Mouse (Mus musculus): ENCODE results near the gene Aox3.

The Aox3 gene

DNA sequence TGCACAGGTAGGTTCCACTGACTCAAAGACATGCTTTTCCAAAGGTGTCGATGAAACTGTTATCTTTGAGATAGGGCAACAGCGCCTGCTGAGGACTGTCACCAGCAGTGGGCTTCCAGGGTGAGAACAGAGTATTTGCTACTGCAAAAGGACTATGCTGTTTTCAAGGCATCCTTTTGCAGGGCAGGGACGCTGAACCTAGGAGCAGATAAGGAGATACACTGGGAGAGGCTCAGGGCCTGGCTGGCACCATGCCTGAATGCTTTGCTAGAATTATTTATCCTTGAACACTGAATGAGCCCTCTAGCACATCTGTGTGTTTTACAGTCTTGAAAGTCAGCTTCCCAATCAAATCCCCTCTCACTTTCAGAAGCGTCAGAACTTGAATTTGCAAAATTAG is 85.5 kb downstream of the Aox3 start:
- no peak for DNase-seq (ENCODE audit: extremely low spot score)

DNA sequence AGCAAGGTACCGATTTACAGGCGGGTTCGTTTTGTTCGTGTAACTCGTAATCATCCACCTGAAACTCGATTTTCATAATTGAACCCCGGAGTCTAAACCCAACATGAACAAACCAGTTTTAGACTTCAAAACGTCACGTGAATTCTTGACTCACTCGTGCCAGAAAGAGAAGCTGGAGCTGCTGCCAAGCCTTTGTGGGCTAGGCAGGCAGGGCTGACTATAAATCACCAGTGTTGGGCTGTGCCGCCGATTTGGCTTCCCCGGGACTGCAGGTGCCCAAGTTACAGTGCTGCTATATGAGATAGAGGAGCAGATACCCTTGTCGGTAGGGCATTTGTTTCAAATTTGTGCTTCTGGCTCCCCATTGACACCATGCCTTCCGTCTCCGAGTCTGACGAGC is 97.3 kb downstream of the Aox3 start, which contains the start of gene Aox4:
Gene Aox4 (plus strand): TSS at position 195 of the 400 bp plus-strand sequence.
- DNase-seq (ENCODE audit: extremely low spot score): no peak

DNA sequence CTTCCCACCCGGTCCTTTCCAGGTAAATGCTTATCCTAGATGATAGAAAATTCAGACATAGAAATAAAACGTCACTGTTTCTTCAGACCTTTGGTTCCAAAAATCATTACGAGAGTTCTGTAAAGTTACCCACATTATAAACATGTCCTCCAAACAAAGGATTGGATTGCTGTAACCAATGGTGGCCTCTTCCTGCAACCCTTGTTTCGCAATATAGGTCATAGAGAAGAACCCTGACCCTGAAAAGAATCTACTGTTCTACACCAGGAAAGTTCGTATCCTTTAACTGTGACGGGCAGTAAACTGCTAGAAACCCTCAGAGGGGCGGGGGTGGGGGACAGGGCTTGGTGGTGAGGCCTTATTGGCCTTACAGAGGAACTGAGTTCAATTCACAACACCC is 99.9 kb downstream of the Aox3 start:
- DNase-seq (ENCODE audit: extremely low spot score): no peak

DNA sequence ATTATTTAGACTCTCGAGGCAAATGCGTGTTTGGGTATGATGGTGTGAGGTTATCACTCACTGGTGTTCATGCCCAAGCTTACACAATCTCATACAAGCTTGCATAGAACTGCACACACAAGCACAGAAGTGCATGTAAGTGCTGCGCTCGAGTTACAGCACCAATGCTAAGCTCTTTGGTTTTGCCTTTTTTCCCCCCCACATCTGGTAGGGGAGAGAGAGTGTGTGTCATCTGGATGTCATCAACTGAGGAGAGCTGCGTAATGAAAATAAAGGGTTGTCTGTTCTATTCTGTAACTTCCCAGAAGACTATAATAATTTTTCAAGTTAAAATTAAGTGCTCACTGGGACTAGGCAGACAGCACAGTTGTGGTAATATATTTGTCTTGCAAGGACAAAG is 100.9 kb downstream of the Aox3 start:
- no peak for DNase-seq (ENCODE audit: extremely low spot score)

DNA sequence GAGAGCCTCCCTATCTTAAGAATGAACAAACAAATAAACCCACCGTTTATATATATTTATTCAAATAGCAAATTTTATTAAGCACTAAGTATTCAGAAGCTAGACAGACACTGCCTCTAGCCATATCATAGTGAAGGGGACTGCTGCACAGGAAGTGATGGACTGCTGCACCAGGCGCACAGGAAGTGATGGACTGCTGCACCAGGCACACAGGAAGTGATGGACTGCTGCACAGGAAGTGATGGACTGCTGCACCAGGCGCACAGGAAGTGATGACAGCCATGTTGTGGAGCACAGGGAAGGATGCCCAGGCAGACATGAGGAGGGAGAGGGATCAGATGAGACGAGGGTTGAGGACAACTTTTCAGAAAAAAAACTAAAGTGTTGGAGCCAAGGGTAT is 102.4 kb downstream of the Aox3 start:
- DNase-seq (ENCODE audit: extremely low spot score): no peak

DNA sequence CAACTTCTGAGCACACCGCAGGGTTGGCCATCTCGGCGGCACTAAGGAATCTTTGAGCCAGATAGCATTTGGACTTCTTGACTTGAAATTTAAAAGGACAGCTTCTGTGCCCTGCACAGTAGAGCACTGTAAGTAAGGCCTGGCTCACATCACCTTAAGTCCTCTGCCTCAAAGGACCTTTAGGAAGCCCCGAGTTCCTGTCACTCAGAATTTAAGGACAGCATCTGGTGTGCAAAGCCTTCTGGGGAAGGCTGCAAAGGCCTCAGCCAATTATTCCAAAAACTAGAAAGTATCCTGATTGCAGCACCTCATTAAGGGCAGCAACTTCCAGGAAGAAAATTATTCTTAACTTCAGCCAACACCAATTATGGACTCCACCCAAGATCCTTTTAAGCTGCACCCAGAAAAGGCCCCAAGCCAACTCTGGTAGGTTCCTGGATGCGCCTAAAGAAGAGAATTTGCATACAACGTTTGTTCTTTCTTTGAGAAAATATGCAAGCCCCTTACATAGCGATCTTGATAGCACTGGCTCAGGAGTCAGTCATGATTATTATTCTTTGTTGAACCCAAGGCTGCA is 103.1 kb downstream of the Aox3 start:
- DNase-seq (ENCODE audit: extremely low spot score): no peak

DNA sequence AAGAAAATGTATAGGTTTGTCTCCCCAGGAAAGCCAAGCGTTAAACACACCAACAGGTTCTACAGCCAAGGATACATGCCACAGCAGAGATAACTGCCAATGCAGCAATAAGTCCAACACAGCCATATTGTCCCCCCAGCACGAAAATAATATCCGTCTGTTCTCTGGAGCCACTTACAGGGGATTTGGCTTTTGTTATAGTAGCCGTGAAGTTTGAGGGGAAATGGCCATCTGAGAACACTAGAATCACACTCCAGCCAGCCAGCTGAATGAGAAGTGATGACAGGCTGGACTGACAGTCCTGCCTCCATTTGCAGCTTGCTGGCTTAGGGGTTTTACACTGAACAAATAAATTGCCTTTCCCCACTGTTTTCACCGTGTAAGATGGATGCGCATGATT is 108.1 kb downstream of the Aox3 start:
- no peak for DNase-seq (ENCODE audit: extremely low spot score)

DNA sequence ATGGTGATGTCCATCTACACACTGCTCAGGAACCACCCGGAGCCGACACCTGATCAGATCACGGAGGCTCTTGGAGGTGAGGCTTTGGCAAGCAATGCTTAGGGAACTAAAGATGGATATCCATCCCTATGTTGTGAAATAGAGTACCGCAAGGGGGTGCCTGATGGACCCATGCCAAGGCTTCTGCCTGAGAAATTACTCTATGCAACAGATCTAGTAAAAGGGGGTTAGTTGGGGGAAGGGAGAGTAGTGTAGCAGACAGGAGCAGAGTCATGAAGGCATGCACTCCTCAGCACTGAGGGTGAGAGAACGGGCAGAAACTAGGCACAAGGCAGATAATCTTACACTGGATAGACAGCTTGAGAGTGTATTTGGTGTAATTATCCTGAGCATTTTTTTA is 108.9 kb downstream of the Aox3 start:
- DNase-seq (ENCODE audit: extremely low spot score): no peak

DNA sequence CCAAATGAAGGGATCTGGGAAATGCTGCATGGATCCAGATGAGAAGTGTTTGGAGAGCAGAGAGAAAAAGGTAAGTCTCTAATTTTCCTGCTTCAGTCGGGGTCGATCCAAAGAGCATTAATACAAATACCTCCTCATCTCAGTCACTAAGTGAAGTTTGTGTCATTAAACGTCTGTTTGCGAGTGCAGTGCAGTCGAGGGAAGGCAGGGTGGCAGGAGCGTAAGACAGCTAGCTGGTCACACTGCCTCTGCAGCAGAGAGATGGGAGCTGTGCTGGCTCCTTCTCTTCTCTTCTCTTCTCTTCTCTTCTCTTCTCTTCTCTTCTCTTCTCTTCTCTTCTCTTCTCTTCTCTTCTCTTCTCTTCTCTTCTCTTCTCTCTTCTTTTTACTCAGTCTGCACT is 115.2 kb downstream of the Aox3 start:
- no peak for DNase-seq (ENCODE audit: extremely low spot score)

DNA sequence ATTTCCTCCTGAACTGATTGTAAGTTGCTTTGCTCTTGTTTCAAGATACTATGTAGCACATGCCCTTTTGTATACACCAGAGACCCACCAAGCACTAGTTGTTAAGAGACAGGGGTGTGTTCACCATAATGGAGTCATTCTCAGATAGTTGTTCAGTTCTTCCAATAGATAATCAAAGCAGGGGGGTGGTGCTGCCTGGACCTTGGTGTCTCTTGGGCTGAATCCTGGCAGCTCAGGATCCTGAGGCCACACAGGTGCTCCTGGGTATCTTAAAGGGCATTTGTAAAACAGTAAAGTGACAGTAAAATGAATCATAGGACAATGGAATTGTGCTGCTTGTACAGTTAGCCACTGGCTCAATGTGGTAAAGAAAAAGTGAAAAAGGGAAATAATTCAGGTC is 116.0 kb downstream of the Aox3 start:
- DNase-seq (ENCODE audit: extremely low spot score): no peak

DNA sequence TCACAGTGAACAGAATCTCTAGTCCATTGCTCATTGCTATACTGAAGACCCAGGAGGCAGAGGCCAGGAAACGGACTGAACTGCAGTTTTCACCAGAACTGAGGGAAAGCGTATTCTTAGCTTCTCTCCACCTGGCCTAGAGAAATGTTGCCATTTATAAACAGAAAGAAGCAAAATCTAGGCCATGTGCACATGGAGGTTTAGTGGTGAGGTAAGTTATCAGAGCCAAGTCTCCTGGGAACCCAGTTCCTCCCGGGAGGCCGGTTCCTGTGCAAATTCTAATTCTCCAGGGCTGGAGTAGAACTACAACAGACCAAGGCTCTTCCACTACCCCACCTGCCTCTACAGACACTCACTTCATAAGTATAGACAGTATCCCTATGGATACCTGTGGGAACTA is 116.8 kb downstream of the Aox3 start:
- DNase-seq (ENCODE audit: extremely low spot score): no peak

DNA sequence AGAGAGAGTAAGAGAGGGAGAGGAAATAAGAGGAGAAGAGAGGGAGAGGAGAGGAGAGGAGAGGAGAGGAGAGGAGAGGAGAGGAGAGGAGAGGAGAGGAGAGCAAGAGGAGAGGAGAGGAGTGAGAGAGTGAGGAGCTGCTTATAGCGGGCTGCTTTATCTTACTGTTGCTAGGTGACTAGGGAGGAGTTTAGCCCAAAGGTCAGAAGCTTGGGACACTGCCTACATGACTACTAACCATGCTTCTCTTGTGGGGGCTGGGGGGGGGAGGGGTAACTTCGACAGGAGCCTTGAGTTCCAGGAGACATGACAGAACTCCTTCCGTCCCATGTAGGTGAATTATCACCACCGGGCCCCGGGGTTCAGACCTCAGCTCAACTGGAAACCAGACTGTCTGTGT is 117.6 kb downstream of the Aox3 start:
- no peak for DNase-seq (ENCODE audit: extremely low spot score)

DNA sequence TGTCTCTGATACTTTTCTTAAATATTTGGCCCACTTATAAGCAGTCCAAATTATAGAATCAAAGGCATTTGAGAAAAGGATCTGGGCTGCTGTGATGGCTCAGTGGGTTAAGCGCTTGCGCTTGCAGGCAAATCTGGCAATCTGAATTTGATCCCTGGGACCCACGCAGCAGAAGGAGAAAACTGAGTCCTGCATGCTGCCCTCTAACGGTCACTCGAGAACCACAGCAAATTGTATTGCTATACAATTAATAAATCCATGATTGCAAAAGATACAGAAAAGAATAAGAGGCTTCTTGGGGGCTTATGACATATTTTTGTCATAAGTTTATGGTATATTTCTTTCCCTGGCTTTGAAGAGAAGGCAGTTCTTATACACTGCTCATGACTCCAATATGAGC is 122.5 kb downstream of the Aox3 start:
- DNase-seq (ENCODE audit: extremely low spot score): no peak

DNA sequence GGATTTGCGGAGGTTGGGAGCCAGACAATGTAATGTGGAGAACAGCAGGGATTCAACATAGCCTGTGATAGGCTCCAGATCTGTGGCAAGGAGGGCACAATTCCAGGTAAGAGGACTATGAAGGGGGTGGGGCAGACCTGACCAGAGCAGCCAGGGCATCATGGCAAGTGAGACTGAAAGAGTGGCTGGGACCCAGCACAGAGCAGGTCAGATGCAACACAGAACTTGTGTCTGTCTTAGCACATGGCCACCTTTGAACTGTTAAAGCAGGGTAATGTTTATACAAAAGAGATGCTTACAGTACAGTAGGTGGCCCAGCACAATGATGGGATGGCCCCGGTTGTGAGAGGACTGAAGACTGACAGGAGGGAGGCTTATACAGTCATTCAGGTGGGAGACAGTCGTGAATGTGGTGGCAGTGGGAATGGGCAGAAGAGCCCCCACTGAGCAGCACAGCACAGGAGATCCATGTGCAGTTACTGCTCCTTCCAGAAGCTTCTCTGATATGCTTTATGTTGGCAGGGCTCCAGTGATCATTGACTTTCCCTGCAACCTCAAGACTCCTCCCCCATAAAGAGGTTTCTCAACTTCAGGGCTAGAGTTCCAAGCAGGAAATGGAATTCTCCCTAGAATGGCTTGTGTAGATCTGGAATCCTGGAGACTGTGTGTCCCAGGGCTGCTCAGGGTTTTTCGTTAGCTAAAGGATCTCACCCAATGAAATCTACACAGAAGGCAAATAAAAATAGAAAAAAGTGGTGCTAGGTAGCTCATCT is 124.8 kb downstream of the Aox3 start:
- no peak for DNase-seq (ENCODE audit: extremely low spot score)

DNA sequence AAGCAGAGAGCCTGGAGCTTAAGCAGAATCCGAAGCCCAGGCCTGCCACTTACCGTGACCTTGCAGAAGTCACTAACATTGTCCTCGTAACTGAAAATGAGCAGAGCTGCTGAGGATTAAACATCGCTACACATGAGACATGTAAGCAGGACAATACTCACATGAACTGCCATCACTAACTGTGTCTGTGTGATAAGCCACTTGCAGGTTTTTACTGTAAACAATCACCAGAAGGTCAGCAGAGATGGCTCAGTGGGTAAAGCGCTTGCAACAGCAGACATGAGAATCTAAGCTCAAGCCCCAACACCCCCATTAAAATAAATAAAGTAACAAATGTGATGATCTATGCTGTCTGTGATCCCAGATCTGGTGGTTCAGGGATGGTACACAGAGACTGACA is 125.5 kb downstream of the Aox3 start:
- no peak for DNase-seq (ENCODE audit: extremely low spot score)

DNA sequence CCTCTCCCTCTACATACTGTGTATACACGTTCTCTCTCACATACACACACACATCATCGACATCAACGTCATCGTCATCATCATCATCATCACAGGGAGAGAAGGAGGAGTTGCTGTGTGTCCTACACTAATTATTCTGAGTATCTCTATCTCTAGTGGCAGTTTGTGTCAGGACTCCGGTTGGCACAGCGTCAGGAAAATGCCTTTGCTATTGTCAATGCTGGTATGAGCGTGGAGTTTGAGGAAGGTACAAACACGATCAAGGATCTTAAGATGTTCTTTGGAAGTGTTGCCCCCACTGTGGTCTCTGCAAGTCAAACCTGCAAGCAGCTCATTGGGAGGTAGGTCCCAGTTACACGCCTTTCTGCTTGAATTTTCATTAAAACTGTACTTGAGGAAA is 126.0 kb downstream of the Aox3 start:
- DNase-seq (ENCODE audit: extremely low spot score): no peak

DNA sequence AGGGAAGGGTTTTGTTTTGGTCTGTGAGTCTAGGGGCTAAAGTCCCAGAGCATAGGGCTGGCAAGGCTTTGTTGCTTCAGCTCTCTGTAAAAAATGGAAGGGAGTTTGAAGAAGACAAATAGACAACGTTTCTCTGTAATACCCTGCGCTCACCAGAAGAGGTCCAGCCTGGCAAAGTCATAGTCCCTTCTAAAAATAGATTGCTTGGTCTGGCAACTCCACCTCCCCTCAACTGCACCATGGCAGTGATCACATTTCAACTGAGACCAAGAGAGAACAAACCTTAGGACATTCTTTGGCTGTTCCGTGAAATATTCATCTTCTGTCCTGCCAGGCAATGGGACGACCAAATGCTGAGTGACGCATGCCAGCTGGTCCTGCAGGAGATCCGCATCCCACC is 127.4 kb downstream of the Aox3 start:
- DNase-seq (ENCODE audit: extremely low spot score): no peak

DNA sequence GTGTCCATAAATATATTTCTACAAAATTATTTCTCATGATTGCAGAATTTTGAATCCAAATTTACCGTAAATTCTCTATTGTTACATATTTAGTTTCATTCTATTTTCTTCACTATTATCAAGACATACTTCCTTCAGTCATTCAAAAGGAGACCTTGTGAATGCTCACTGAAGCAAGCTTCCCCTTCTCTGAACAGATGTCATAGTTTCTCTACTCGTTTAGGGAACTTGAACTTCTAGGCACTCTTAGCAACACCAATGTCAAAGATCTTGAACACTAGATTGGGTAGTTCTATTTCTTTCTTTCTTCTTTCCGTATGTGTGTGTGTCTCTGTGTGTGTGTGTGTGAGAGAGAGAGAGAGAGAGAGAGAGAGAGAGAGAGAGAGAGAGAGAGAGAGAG is 131.6 kb downstream of the Aox3 start:
- no peak for DNase-seq (ENCODE audit: extremely low spot score)

DNA sequence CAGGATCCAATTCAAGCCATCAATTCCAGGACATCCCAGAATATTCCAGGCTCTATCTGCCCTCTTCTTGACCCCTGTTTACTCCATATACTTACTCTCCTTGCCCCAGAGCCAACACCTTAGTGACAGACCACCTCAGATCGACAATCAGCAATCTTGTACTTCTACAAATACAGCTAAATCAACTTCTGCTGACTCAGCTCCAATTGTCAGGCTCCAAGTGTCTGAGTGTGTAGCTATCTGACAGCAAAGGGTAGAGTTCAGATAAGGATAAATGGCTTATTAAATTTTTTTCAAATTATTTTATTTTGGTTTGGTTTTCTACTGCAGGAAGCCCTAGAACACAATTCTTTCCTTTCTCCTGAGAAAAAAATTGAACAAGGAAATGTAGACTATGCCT is 135.6 kb downstream of the Aox3 start:
- no peak for DNase-seq (ENCODE audit: extremely low spot score)
